Mouse (Mus musculus): ENCODE results near the gene Mttp.

Gene Mttp

DNA sequence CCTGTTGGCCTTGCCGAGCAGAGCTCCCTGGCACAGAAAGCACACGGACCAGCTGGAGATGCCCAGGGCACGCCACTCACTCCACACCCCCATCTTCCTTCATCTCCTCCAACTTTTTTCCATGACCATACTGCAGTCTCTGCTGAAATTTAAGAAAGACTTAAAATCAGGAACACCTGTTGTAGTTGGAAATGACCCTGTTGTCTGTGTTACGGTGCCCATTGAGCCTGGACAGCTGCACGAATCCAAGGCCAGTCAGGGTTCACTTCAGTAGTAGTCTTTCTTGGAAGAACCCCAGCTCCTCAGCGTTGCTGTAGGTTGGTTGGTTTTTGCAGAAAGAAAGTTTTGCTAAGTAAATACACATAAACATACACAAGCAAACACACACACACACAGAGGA is 95.2 kb downstream of the Mttp start:
- no peak for DNase-seq

DNA sequence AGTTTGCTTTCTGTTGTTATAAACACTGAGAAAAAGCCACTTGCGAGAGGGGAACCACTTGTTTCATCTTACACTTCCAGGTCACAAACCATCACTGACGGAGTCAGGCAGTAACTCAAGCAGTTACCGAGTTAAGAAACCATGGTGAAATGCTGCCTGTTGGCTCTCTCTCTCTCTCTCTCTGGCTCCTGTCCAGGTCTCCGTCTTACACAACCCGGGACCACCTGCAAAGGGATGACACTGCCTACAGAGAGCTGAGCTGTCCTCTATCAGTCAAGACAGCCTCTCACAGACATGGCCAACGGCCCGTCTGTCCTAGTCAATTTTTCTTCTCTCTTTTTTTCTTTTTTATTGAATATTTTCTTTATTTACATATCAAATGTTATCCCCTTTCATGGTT is 101.5 kb downstream of the Mttp start:
- DNase-seq, result no peak

- no peak for DNase-seq
These were observed 103.0 kb downstream of the Mttp start for GRCm38 (mm10) chr3:138041591-138042301.

DNA sequence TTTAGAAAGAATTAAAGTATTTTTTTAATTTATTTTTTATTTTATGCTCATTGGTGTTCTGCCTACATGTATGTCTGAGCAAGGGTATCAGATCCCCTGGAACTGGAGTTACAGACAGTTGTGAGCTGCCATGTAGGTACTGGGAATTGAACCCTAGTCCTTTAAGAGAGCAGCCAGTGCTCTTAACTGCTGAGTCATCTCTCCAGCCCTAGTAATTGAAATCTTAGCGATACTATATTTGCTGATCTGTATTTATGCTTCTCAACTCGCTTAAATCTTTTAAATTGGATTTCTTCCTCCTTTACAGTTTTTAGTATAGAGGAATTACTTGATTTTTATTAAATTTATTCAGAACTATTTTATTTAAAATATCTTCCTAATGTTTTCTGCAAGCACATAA is 103.8 kb downstream of the Mttp start:
- no peak for DNase-seq

Measured in kidney, postnatal 25 days (tissue).